24 mouse cellular contexts compared by ENCODE assay signal in the genomic region with DNA sequence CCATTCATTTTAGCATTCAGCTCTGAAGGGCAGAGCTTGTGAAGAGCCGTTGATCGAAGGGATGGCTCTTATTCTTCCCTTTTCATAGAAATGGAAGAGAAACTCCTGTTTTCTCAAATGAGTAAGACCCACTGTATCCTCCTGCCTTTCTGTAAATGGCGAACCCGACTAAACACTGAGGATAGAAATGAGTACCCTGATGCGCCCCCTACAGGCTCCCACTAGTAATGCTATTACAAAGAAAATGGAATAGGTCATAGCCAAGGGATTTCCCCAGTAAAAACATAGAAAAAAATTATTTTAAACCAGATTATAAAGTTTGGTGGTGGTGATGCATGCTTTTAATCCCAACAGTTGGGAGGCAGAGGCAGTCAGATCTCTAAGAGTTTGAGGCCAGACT.
DNase-seq lines count a peak whose midpoint lies in the region; ATAC-seq and TF ChIP-seq lines count a peak whose summit lies in the region.
"Had no signal": no experiment of that assay in that cellular context is flagged by ENCODE, and none has a peak within 500 bp of the region (broad histone marks: within the 10 kb centered on the region; RNA-seq: fewer than 3 reads in every experiment).

No protein-coding gene starts in this region.

- H3K4me2 ChIP-seq in heart, embryonic 11.5 days: no peak overlapping the region
- H3K4me2 ChIP-seq in lung, postnatal 0 days (replicated peaks; ENCODE audit: low read depth, low read length): no peak overlapping the region
- H3K4me2 ChIP-seq in forebrain, postnatal 0 days (ENCODE audit: low read depth): no peak overlapping the region
- H3K4me2 ChIP-seq: embryonic facial prominence, embryonic 13.5 days; hindbrain, embryonic 14.5 days; limb, embryonic 15.5 days; midbrain, embryonic 11.5 days; neural tube, embryonic 13.5 days had no signal

- H3K27ac ChIP-seq in heart, adult 2 months: no peak overlapping the region
- no peak overlapping the region for H3K27ac ChIP-seq in heart, embryonic 11.5 days (ENCODE audit: low read depth, low read length)
- no peak overlapping the region for H3K27ac ChIP-seq in lung, postnatal 0 days (ENCODE audit: low read length)
- no peak overlapping the region for H3K27ac ChIP-seq in forebrain, postnatal 0 days (ENCODE audit: low read depth, low read length)
- H3K27ac ChIP-seq: embryonic facial prominence, embryonic 13.5 days; hindbrain, embryonic 14.5 days; limb, embryonic 15.5 days; neural tube, embryonic 13.5 days had no signal

- H3K9me3 ChIP-seq in heart, embryonic 11.5 days (replicated peaks; ENCODE audit: control insufficient read depth, low read length): no peaks in the 10 kb centered on the region
- no peaks in the 10 kb centered on the region for H3K9me3 ChIP-seq in lung, postnatal 0 days (ENCODE audit: low read length)
- H3K9me3 ChIP-seq in forebrain, postnatal 0 days (ENCODE audit: low read length): no peaks in the 10 kb centered on the region
- H3K9me3 ChIP-seq: embryonic facial prominence, embryonic 13.5 days; heart, embryonic 12.5 days; limb, embryonic 15.5 days; neural tube, embryonic 13.5 days had no signal

- ATAC-seq in heart, embryonic 11.5 days (replicated peaks; ENCODE audit: insufficient number of reproducible peaks, low FRiP score, low TSS enrichment): no peak
- no peak for ATAC-seq in lung, postnatal 0 days
- no peak for ATAC-seq in forebrain, postnatal 0 days
- ATAC-seq: forebrain, embryonic 14.5 days had no signal

- H3K27me3 ChIP-seq in heart, adult 2 months (ENCODE audit: control insufficient read depth, insufficient read depth, low read length): no peaks in the 10 kb centered on the region
- no peaks in the 10 kb centered on the region for H3K27me3 ChIP-seq in heart, embryonic 11.5 days (ENCODE audit: control insufficient read depth, insufficient read depth, low read length)
- no peaks in the 10 kb centered on the region for H3K27me3 ChIP-seq in lung, postnatal 0 days (replicated peaks; ENCODE audit: insufficient read depth, low read length)
- no peaks in the 10 kb centered on the region for H3K27me3 ChIP-seq in splenic B cell, adult 2 months (ENCODE audit: control insufficient read depth, insufficient read depth, low read length, poor library complexity, severe bottlenecking)
- H3K27me3 ChIP-seq in forebrain, postnatal 0 days (ENCODE audit: insufficient read depth, low read length): no peaks in the 10 kb centered on the region
- H3K27me3 ChIP-seq: heart, embryonic 12.5 days; limb, embryonic 15.5 days; neural tube, embryonic 13.5 days had no signal

- intact Hi-C loops in heart, adult 2 months (cut with DNase I): no loop called here

- DNase-seq in heart, adult 2 months: no peak
- no peak for DNase-seq in lung, postnatal 0 days (ENCODE audit: low spot score)
- DNase-seq in lung, postnatal 14 days: no peak
- peak; percentile 28 for DNase-seq in MEL-GATA-1-ER (ENCODE audit: extremely low read depth, low read depth)
- peak; percentile 4 for DNase-seq in splenic B cell, adult 2 months (ENCODE audit: low read depth, low spot score)
- DNase-seq in forebrain, postnatal 0 days: no peak
- no peak for DNase-seq in ovary, postnatal 14 days (ENCODE audit: low spot score)
- DNase-seq: adrenal gland, adult 8-10 months; cerebellum, postnatal 10 days; gastrocnemius, postnatal 36 days; heart, postnatal 14 days; kidney, adult 11 months; layer of hippocampus, postnatal 36 days; lung, adult 2 months; lung, postnatal 4 days had no signal

- H3K9ac ChIP-seq in heart, adult 2 months (ENCODE audit: low read depth, low read length): no peak overlapping the region
- no peak overlapping the region for H3K9ac ChIP-seq in heart, embryonic 11.5 days (ENCODE audit: low read depth, low read length)
- H3K9ac ChIP-seq in lung, postnatal 0 days (replicated peaks; ENCODE audit: low read depth): no peak overlapping the region
- no peak overlapping the region for H3K9ac ChIP-seq in forebrain, postnatal 0 days
- H3K9ac ChIP-seq: embryonic facial prominence, embryonic 13.5 days; heart, embryonic 12.5 days; hindbrain, embryonic 14.5 days; limb, embryonic 15.5 days; neural tube, embryonic 13.5 days had no signal

- peak; percentile 34 for TF ChIP-seq CTCF in heart, adult 2 months (IDR thresholded peaks at IDR 0.05)
- TF ChIP-seq CTCF in lung, postnatal 0 days (IDR thresholded peaks at IDR 0.05): 0 out of 2 replicates have a peak, but pooled peaks have one; percentile 10
- no peak for TF ChIP-seq CTCF in forebrain, postnatal 0 days (IDR thresholded peaks at IDR 0.05; ENCODE audit: low read depth)

- H3K4me1 ChIP-seq in heart, adult 2 months (ENCODE audit: control insufficient read depth, insufficient read depth, low read length): no peaks in the 10 kb centered on the region
- 0 out of 2 replicates have a peak, but pooled peaks cover 4% of the 10 kb centered on the region for H3K4me1 ChIP-seq in heart, embryonic 11.5 days (ENCODE audit: control insufficient read depth, insufficient read depth, low read length)
- H3K4me1 ChIP-seq in lung, postnatal 0 days (ENCODE audit: insufficient read depth, low read depth, low read length): no peaks in the 10 kb centered on the region
- H3K4me1 ChIP-seq in forebrain, postnatal 0 days (ENCODE audit: insufficient read depth): no peaks in the 10 kb centered on the region

- no peak for TF ChIP-seq POLR2A in heart, adult 2 months (IDR thresholded peaks at IDR 0.05; ENCODE audit: insufficient read depth, low read depth, low read length)

- H3K79me2 ChIP-seq in heart, adult 2 months (replicated peaks; ENCODE audit: control insufficient read depth, insufficient read depth, low read length): no peaks in the 10 kb centered on the region

- no peak overlapping the region for H3K4me3 ChIP-seq in heart, adult 2 months
- H3K4me3 ChIP-seq in heart, embryonic 11.5 days (ENCODE audit: low read depth, low read length): no peak overlapping the region
- no peak overlapping the region for H3K4me3 ChIP-seq in lung, postnatal 0 days (ENCODE audit: low read depth, low read length)
- no peak overlapping the region for H3K4me3 ChIP-seq in forebrain, postnatal 0 days (ENCODE audit: low read depth, low read length)
- H3K4me3 ChIP-seq: embryonic facial prominence, embryonic 13.5 days; heart, embryonic 12.5 days; limb, embryonic 15.5 days; neural tube, embryonic 13.5 days had no signal

- TF ChIP-seq EP300 in heart, adult 2 months (IDR thresholded peaks at IDR 0.05; ENCODE audit: insufficient read depth, low read depth, low read length): no peak
- no peak for TF ChIP-seq EP300 in lung, postnatal 0 days (IDR thresholded peaks at IDR 0.05)

- 78% methylated on average over 5 of the region's 5 CpGs for WGBS in heart, adult 2 months
- WGBS in heart, embryonic 11.5 days (ENCODE audit: insufficient replicate concordance): 71% methylated on average over 5 of the region's 5 CpGs
- 79% methylated on average over 5 of the region's 5 CpGs for WGBS in lung, postnatal 0 days
- WGBS in forebrain, postnatal 0 days: 78% methylated on average over 5 of the region's 5 CpGs

- no peaks in the 10 kb centered on the region for H3K36me3 ChIP-seq in heart, adult 2 months (ENCODE audit: control insufficient read depth, insufficient read depth, low read length)
- H3K36me3 ChIP-seq in heart, embryonic 11.5 days (ENCODE audit: control insufficient read depth, insufficient read depth, low read length): no peaks in the 10 kb centered on the region
- H3K36me3 ChIP-seq in lung, postnatal 0 days (ENCODE audit: insufficient read depth, low read length): no peaks in the 10 kb centered on the region
- no peaks in the 10 kb centered on the region for H3K36me3 ChIP-seq in splenic B cell, adult 2 months (ENCODE audit: control insufficient read depth, insufficient read depth, low read length, poor library complexity, severe bottlenecking)
- H3K36me3 ChIP-seq in forebrain, postnatal 0 days (ENCODE audit: insufficient read depth): no peaks in the 10 kb centered on the region
- H3K36me3 ChIP-seq: embryonic facial prominence, embryonic 13.5 days; G1E; heart, embryonic 12.5 days; limb, embryonic 15.5 days; neural tube, embryonic 13.5 days had no signal

Comparison
In these comparisons a context has a peak if more than half of its experiments do, and no peak if none do; other contexts are left out.
1. DNase-seq: peak in MEL-GATA-1-ER (single experiment) and splenic B cell, adult 2 months (single experiment); none in heart, adult 2 months (0 of 2), lung, postnatal 0 days (single experiment), lung, postnatal 14 days (single experiment), forebrain, postnatal 0 days (single experiment) and ovary, postnatal 14 days (single experiment).